Mouse (Mus musculus) C2C12 (cell line): ENCODE measurements around the gene Fat4. TPM values are rescaled to one million over a fixed set of nuclear protein-coding genes. Genes with fewer than 3 reads are reported as not detected.

ENCODE experiments used
- H3K27me3 ChIP-seq: one replicate; pipeline ENCODE4 v1.6.1; 2011; ENCODE audit not compliant: control insufficient read depth, insufficient read depth, insufficient read length
- H3K36me3 ChIP-seq: one replicate; pipeline ENCODE4 v1.6.1; 2011; ENCODE audit not compliant: control insufficient read depth, insufficient read depth
- H3K4me3 ChIP-seq: one replicate; pipeline ENCODE4 v1.5.1; 2011; ENCODE audit warnings: mild to moderate bottlenecking, control low read depth; ENCODE audit not compliant: poor library complexity, insufficient read depth, severe bottlenecking
- H3K79me2 ChIP-seq: one replicate; pipeline ENCODE4 v1.6.1; 2011; ENCODE audit not compliant: control insufficient read depth, insufficient read depth
- H3K79me3 ChIP-seq: one replicate; pipeline ENCODE4 v1.6.1; 2011; ENCODE audit warnings: low read depth, control low read depth
- H3ac ChIP-seq: one replicate; pipeline ENCODE3; 2011; ENCODE audit warnings: low read depth; ENCODE audit not compliant: control insufficient read depth, insufficient read length
- CEBPB ChIP-seq: IDR thresholded peaks from one replicate; pipeline ENCODE4 v1.6.1; 2011; ENCODE audit warnings: low read depth, mild to moderate bottlenecking, control low read depth, moderate library complexity
- CTCF ChIP-seq: IDR thresholded peaks from one replicate; pipeline ENCODE4 v1.5.1; 2011; ENCODE audit not compliant: control insufficient read depth, insufficient read depth, insufficient read length
- FOSL1 ChIP-seq: IDR thresholded peaks from one replicate; pipeline ENCODE4 v1.8.0; 2011; ENCODE audit warnings: mild to moderate bottlenecking, low read length; ENCODE audit not compliant: poor library complexity, insufficient read depth, severe bottlenecking
- MAX ChIP-seq: IDR thresholded peaks from one replicate; pipeline ENCODE4 v1.6.1; 2011; ENCODE audit warnings: mild to moderate bottlenecking, control low read depth
- MYOD1 ChIP-seq: IDR thresholded peaks from one replicate; pipeline ENCODE4 v1.6.1; 2011; ENCODE audit warnings: low read depth; ENCODE audit not compliant: control insufficient read depth, insufficient read length
- MYOG ChIP-seq: IDR thresholded peaks from one replicate; pipeline ENCODE4 v1.6.1; 2011; ENCODE audit not compliant: control insufficient read depth, insufficient read length; ENCODE audit errors: extremely low read depth
- USF1 ChIP-seq: IDR thresholded peaks from one replicate; pipeline ENCODE4 v1.6.1; 2011; ENCODE audit warnings: low read depth, mild to moderate bottlenecking, control low read depth, moderate library complexity
- polyA plus RNA-seq: library from polyadenylated mRNA; unstranded; fragments of >200 nt; fragmentation: generic; extraction: Trizol; gene quantifications from one replicate; pipeline ENCODE4 v1.2.1, GENCODE M21; 2012; ENCODE audit warnings: missing spikeins

Gene Fat4
- polyA plus RNA-seq, 1 experiment: 0.29 TPM

DNA sequence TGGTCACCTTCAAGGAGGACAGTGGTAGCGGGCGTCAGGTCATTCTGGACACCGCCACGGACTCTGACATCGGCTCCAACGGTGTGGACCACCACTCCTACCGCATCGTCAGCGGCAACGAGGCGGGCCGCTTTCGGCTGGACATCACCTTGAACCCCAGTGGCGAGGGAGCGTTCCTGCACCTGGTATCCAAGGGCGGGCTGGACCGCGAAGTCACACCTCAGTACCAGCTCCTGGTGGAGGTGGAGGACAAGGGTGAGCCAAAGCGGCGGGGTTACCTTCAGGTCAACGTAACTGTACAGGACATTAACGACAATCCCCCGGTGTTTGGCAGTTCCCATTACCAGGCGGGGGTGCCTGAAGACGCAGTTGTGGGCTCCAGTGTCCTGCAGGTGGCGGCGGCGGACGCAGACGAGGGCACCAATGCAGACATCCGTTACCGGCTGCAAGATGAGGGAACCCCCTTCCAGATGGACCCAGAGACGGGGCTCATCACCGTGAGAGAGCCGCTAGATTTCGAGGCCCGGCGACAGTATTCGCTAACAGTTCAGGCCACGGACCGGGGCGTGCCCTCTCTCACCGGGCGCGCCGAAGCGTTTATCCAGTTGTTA lies 746 bp downstream of the Fat4 start:
- H3K4me3 ChIP-seq: no peak overlapping the region

DNA sequence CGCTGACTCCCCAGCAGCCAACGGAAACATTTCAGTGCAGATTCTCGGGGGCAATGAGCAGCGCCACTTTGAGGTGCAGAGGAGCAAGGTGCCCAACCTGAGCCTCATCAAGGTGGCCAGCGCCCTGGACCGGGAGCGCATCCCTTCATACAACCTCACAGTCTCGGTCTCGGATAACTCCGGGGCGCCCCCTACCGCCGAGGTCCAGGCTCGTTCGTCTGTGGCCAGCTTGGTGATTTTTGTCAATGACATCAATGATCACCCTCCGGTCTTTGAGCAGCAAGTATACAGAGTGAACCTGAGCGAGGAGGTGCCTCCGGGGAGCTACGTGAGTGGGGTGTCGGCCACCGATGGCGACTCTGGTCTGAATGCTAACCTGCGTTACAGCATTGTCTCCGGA lies 1.4 kb downstream of the Fat4 start:
- Histone ChIP-seq H3K36me3 (no peaks in the 10 kb centered on the region), H3K79me2 (no peaks in the 10 kb centered on the region), H3ac (no peak overlapping the region), H3K27me3 (peaks cover 4% of the 10 kb centered on the region), H3K79me3 (no peaks in the 10 kb centered on the region), H3K4me3 (no peak overlapping the region)
- TF ChIP-seq MYOD1 (no peak), MAX (no peak), MYOG (no peak), CEBPB (no peak), CTCF (no peak), FOSL1 (no peak), USF1 (no peak)

More for the DNA sequence above, 746 bp downstream of the Fat4 start:
- H3ac ChIP-seq: no peak overlapping the region
- no peaks in the 10 kb centered on the region for H3K36me3 ChIP-seq
- no peaks in the 10 kb centered on the region for H3K79me2 ChIP-seq
- TF ChIP-seq CTCF (peak; percentile 39), MAX (no peak)
- peaks cover 4% of the 10 kb centered on the region for H3K27me3 ChIP-seq
- H3K79me3 ChIP-seq: no peaks in the 10 kb centered on the region

DNA sequence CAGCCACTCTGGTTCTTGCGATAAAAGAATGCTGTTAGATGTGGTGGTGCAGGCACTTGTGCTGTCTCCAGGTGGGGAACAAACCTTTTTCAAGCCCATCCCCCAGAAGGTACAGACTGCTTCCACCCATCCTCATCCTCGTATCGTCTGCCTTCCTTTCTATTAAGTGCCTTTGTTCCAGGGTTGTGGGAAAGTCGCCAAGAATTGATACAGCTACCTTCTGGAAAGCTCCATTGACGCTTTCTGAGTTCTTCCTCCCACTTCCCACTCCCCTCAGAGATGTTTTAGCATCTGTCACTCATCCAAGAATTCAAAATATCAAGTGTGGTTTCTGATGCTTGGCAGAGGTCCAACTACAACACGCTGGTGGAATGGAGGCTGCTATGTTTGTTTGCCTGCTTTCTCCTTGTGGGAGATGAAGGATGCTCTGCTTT lies 6.1 kb downstream of the Fat4 start:
- H3K4me3 ChIP-seq: no peak overlapping the region
- H3K36me3 ChIP-seq: no peaks in the 10 kb centered on the region
- H3K79me2 ChIP-seq: no peaks in the 10 kb centered on the region
- no peak overlapping the region for H3ac ChIP-seq
- TF ChIP-seq MAX (no peak), CTCF (no peak), CEBPB (no peak), USF1 (no peak), MYOG (no peak), FOSL1 (no peak), MYOD1 (no peak)
- no peaks in the 10 kb centered on the region for H3K79me3 ChIP-seq
- no peaks in the 10 kb centered on the region for H3K27me3 ChIP-seq

DNA sequence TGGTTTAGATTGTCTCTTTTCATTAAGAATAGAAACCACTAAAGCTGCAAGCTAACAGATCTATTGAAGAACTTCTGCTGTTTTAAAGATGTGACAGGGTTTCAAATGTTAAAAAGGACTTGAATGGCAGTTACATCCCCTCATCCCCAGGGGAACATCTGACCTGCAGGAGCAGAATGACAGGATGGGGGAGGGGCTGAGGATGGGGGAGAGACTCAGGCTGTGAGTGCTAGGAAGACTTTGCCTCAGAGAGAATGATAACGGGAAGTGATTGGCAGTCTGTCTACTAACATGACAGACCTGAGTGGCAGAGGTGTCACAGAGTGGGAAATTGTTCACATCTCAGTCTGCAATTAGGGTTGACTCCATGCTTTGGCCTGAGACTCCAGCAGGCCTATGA lies 14.1 kb downstream of the Fat4 start:
- no peak for TF ChIP-seq MAX
- no peak for TF ChIP-seq MYOG
- no peak for TF ChIP-seq CTCF
- no peak for TF ChIP-seq FOSL1
- Histone ChIP-seq H3ac (no peak overlapping the region), H3K79me3 (no peaks in the 10 kb centered on the region), H3K36me3 (no peaks in the 10 kb centered on the region), H3K27me3 (no peaks in the 10 kb centered on the region), H3K4me3 (no peak overlapping the region), H3K79me2 (no peaks in the 10 kb centered on the region)

DNA sequence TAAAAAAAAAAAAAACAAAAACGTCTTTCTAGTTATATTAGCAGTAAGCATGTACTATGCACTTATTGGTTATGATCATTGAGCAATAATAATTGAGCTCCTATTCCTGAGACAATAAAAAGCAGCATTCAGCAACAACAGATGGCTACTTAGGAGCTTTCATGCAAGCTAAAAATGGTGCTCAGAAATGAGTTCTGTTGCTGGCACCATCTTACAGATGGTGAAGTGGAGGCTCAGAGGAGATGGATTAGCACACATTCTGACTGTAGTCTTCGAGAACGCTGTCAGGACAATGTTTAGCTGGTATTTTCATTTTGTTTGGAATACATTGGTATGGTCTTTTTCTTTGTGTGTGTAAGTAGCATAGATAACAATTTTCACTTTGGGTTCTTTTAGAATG lies 20.1 kb downstream of the Fat4 start:
- H3K36me3 ChIP-seq: no peaks in the 10 kb centered on the region
- no peaks in the 10 kb centered on the region for H3K27me3 ChIP-seq
- H3K79me2 ChIP-seq: no peaks in the 10 kb centered on the region
- H3K4me3 ChIP-seq: no peak overlapping the region
- H3ac ChIP-seq: no peak overlapping the region
- TF ChIP-seq MYOD1: no peak
- TF ChIP-seq FOSL1: no peak
- no peak for TF ChIP-seq CEBPB
- no peak for TF ChIP-seq MAX
- TF ChIP-seq MYOG: no peak
- no peak for TF ChIP-seq USF1
- no peak for TF ChIP-seq CTCF
- no peaks in the 10 kb centered on the region for H3K79me3 ChIP-seq

DNA sequence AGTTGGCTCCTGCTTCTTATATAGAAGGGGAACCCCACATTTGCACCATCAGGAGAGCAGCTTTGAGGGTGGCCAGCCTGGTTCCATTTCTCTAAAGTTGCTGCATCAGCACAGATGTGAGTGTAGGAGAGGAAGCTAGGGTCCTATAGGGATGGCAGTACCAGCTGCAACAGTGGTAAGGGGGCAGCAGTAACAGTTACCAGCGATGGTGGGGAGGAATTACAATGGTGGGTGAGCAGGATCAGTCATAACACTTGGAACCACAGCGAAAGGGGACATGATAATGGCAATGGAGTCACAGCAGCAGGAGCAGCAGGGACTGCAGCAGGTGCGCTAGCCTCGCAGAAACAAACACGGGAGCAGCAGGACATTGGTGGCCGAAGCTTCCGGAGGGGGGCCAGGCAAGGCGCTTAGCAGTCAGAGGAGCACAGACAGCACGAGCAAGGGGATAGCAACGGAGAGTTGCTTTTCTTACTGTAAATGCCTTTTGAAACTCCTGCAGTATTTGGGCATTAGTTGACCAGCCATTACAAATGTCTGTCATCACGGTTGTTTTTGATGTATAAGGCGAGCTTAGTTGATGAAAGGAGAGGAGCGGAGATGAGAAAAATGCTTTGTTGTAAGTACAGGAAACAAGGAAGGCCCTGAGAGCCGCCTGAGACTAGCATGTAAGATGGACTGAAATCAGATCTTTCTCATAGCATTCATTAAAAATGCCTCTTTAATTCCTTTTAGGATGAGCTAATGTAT lies 21.1 kb downstream of the Fat4 start:
- no peaks in the 10 kb centered on the region for H3K27me3 ChIP-seq
- H3ac ChIP-seq: no peak overlapping the region
- no peak overlapping the region for H3K4me3 ChIP-seq
- H3K36me3 ChIP-seq: no peaks in the 10 kb centered on the region
- no peaks in the 10 kb centered on the region for H3K79me3 ChIP-seq
- no peaks in the 10 kb centered on the region for H3K79me2 ChIP-seq
- TF ChIP-seq MYOG: no peak
- no peak for TF ChIP-seq FOSL1
- no peak for TF ChIP-seq USF1
- TF ChIP-seq CEBPB: no peak
- no peak for TF ChIP-seq MAX
- no peak for TF ChIP-seq CTCF
- no peak for TF ChIP-seq MYOD1
